Mouse (Mus musculus) bone marrow, adult 2 months (tissue): ENCODE measurements around the gene Esd.

Experiments used
- CTCF ChIP-seq: fragments of 200-500 bp; IDR thresholded peaks from 2 replicates; pipeline ENCODE4 v1.5.1; 2011; ENCODE audit warnings: low read length, control low read depth; ENCODE audit not compliant: control insufficient read depth, insufficient read depth
- POLR2A ChIP-seq: fragments of 200-500 bp; IDR thresholded peaks from 2 replicates; pipeline ENCODE4 v1.6.1; 2011; ENCODE audit warnings: low read depth, mild to moderate bottlenecking, control low read depth, low read length, borderline replicate concordance; ENCODE audit not compliant: control insufficient read depth

DNA sequence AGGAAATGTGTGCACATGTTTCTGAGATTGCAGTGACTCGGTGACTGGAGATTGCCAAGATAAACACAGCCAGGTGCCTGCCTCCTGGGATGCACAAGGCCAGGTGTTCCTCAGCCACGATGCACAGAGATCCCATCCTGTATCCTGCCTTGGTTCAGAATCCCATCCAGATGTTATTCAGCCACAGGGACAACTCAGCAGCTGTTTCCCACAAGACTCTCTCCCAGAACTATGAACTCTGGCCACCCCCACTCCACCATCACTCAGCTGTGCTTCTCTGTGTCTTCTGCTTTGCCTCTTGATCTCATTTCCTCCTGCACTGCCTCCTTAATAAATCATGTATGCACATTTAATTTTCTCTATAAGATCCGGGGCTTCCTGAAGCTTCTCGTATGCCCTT lies 35.3 kb upstream of the Esd start:
- TF ChIP-seq CTCF (no peak), POLR2A (no peak)
